Mouse (Mus musculus) embryonic stem cell, embryonic (primary cell): ENCODE results near the gene Nebl.

Source experiments
- CTCF ChIA-PET, 4 experiments: fragments of 300-600 bp in 2 of 4; fragments of 350-600 bp in 2 of 4; sonication (Branson Sonifier 250); formaldehyde crosslinking; loops; one replicate each; lab custom pipeline; 2022; ENCODE audit warnings: inconsistent platforms in 2 of 4; lab: Charles Lee
- POLR2A ChIA-PET, 4 experiments: fragments of 300-600 bp in 2 of 4; fragments of 350-600 bp in 2 of 4; sonication (Branson Sonifier 250); formaldehyde crosslinking; loops; one replicate each; lab custom pipeline; 2022; ENCODE audit warnings: antibody characterized with exemption in 4 of 4, inconsistent platforms in 1 of 4; lab: Charles Lee

Gene Nebl

GRCm38 (mm10) chr2:17658176-17658575 is 73.1 kb downstream of the Nebl start:
- CTCF ChIA-PET, result no interaction called here
- POLR2A ChIA-PET, result interaction anchor here in 1 of 4 experiments (0.6 kb wide), 1 partner anchor 546 kb away, joined by 3 read pairs; no protein-coding TSS in a partner anchor

GRCm38 (mm10) chr2:17650147-17650834 is 81.0 kb downstream of the Nebl start:
- CTCF ChIA-PET, result no interaction called here
- POLR2A ChIA-PET, result interaction anchor here in 1 of 4 experiments (1.3 kb wide), 1 partner anchor 36 kb away, joined by 3 read pairs; no protein-coding TSS in a partner anchor

- ChIA-PET POLR2A (no interaction called here), CTCF (no interaction called here)
These were observed 81.5 kb downstream of the Nebl start for GRCm38 (mm10) chr2:17649728-17650127.

- ChIA-PET CTCF (interaction anchor here (0.5 to 1.5 kb wide), 11 partner anchors 9 to 885 kb away, joined by 3 to 11 read pairs (median 4); no protein-coding TSS in a partner anchor), POLR2A (interaction anchor here in 2 of 4 experiments (0.6 to 0.9 kb wide), 2 partner anchors 166 to 1813 kb away, joined by 3 read pairs; no protein-coding TSS in a partner anchor)
These were observed 86.7 kb downstream of the Nebl start for GRCm38 (mm10) chr2:17644282-17645262.

DNA sequence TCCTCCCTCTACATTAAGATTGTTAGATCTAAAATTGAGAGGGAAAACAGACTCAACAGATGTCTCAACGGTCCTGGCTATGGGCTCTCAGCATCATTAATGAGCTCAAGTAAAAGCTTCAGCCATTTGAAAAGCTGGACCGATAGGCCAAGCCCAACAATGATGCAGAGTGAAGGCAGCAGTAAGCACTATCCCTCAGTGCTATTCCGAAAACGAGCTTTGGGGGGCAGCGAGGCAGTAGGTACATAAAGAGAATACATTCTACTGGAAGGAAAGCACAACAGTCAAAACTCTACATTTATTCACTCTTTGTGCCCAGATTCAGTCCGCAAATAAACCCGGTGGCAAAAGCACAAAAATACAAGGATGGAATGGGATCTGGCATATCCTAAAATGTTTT is 87.4 kb downstream of the Nebl start:
- ChIA-PET POLR2A (interaction anchor here in 1 of 4 experiments (0.6 kb wide), 1 partner anchor 221 kb away, joined by 5 read pairs; no protein-coding TSS in a partner anchor), CTCF (interaction anchor here in 2 of 4 experiments (0.7 to 1.3 kb wide), 2 partner anchors 9 to 195 kb away, joined by 3 to 4 read pairs; no protein-coding TSS in a partner anchor)

GRCm38 (mm10) chr2:17642770-17643169 is 88.5 kb downstream of the Nebl start:
- ChIA-PET POLR2A (no interaction called here), CTCF (no interaction called here)

- ChIA-PET POLR2A (no interaction called here), CTCF (no interaction called here)
These were observed 90.4 kb downstream of the Nebl start for GRCm38 (mm10) chr2:17640861-17641260.

GRCm38 (mm10) chr2:17638631-17639030 is 92.6 kb downstream of the Nebl start:
- ChIA-PET CTCF (no interaction called here), POLR2A (no interaction called here)

DNA sequence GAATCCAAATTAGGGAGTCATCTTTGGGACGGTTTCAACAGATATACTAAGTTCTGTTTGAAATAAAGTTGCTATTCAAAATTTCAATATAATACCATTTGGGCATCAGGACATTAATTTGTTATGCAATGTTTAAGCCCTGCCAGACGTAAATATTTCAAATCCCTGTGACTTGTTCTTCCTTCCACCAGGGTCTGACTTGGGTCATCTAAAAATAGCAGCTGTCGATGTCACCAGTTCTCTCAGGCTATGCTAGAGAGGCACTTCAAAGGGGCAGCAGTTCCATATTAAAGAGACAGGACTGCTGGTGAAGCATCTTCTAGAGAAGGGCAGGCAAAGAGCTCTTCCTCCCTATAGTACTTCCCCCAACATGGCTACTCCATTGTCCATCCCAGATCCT is 107.3 kb downstream of the Nebl start:
- ChIA-PET POLR2A (no interaction called here), CTCF (no interaction called here)

DNA sequence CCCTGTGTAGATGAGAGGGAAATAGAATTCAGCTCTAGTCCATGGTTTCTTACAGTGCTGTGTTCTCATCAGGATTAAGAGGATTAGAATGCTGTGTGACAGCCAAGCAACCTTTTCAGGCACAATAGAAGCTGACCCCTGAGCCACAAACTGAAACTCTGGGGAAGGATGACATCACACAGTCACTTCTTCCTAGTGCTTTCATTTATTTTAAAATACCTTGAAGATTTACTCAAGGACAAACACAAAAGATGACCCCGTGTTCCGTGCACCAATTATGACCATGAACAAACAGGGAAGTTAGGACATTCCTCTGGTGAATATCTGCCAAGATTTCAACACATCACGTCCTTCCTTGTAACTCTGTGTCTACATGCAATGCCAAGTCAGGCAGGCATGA is 121.0 kb downstream of the Nebl start:
- POLR2A ChIA-PET, result no interaction called here
- CTCF ChIA-PET, result no interaction called here

GRCm38 (mm10) chr2:17603573-17603972 is 127.7 kb downstream of the Nebl start:
- POLR2A ChIA-PET, result no interaction called here
- CTCF ChIA-PET, result no interaction called here

GRCm38 (mm10) chr2:17600652-17601051 is 130.6 kb downstream of the Nebl start:
- CTCF ChIA-PET, result no interaction called here
- POLR2A ChIA-PET, result no interaction called here

GRCm38 (mm10) chr2:17599860-17600259 is 131.4 kb downstream of the Nebl start:
- POLR2A ChIA-PET, result no interaction called here

GRCm38 (mm10) chr2:17597932-17598331 is 133.3 kb downstream of the Nebl start:
- ChIA-PET POLR2A (no interaction called here), CTCF (no interaction called here)

More at GRCm38 (mm10) chr2:17599860-17600259, 131.4 kb downstream of the Nebl start:
- CTCF ChIA-PET, result no interaction called here

DNA sequence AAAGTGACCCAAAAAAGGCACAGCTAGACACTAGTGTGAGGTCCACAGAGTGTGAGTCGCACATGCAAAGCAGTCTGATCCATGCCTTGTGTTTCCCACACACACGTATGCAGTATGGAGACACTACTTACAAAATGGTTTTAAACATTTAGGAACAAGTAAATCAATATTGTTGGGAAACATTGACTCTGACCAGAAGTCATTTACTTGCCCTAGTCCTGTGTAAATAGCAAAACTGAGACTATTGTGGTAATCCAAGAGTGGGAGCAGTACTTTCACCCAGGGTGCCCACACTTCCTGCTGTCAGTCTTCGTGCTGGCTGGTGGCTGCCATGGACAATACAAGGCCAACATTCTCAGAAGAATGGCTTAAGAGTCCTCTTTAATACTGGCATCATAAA is 141.6 kb downstream of the Nebl start:
- ChIA-PET CTCF (no interaction called here), POLR2A (no interaction called here)

DNA sequence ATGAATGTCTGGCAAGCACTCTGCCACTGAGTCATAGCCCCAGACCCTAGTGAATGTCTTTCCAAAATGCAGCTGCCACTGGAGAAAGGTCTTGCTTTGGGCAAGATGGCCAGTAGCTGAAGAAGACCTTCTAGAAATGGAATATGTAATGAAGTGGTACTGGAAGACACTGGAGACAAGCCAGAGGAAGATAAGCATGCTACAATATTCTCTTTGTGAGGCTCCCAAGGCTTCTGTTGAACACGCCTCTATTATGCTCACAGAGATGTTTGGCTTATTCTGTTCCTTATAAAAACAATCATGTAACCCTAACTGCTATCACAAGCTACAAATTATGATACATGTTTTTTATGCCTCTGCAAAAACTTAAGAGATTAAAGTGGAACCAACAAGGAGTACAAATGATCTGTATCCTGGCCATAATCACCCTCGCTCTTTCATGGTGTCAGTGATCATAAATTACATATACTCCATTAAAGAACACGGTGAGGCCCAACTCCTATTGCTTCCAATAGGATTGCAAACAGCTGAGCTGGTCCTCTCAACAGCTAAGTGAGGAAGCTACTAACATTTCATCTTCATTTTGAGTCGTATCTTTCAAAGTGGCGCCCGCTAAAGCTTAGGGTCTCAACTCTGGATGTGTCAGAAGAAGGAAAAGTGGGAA is 145.8 kb downstream of the Nebl start:
- CTCF ChIA-PET, result no interaction called here
- POLR2A ChIA-PET, result interaction anchor here in 1 of 4 experiments (0.7 kb wide), 1 partner anchor 79 kb away, joined by 4 read pairs; no protein-coding TSS in a partner anchor

DNA sequence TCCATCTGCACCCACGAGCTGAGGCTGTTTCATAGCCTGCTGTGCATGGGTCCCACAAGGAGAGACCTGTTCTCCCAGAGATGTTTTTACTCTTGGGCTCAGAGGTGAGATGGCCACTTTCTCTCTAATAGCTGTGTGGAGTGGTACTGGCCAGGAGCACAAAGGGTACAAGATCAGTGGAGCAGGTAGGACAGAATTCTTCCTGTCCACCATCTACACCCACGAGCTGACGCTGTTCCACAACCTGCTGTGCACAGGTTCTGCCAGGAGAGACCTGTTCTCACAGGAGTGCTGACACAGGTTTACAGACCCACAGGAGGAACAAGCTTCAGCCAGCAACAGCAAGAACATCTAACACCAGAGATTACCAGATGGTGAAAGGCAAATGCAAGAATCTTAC is 155.6 kb downstream of the Nebl start:
- CTCF ChIA-PET, result no interaction called here

DNA sequence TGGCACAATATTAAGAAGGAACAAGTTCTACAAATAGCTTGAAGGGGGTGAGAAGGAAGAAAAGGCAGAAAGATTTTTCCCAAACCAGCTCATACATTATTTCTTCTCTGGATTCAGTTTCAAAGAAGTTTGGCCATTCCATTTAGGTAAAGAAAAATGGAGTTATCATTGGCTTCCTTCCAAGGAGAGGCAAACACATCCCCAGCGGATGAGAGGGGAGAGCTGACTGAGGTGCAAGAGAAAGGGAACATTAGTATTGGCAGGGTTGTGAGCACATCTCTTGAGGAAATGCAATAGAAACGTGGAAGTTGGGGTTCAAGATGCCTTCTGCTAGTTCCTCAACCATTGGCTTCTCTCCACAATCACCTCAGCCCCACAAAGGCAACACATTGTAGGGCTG is 159.5 kb downstream of the Nebl start:
- ChIA-PET POLR2A (no interaction called here), CTCF (no interaction called here)

More for the DNA sequence above, 155.6 kb downstream of the Nebl start:
- POLR2A ChIA-PET, result interaction anchor here in 1 of 4 experiments (0.6 kb wide), 2 partner anchors 123 to 429 kb away, joined by 3 to 4 read pairs; no protein-coding TSS in a partner anchor
